Mouse (Mus musculus) limb, embryonic 11.5 days (tissue): ENCODE data around the gene Acnat2. TPM values are rescaled to one million over a fixed set of nuclear protein-coding genes. Genes with fewer than 3 reads are reported as not detected.
A peak's percentile ranks its signal among the peaks of the same experiment; 100 is the strongest.
"Not testable (repeated sequence)": the region's sequence is repeated elsewhere in the genome, so short reads cannot be mapped to it uniquely, and the experiment has no call there.

Experiments used
- ATAC-seq: fragments of 200-750 bp; cut with Nextera tagmentation; 2 replicates; pipeline ENCODE4 v1.8.0; 2017; ENCODE audit warnings: low read depth; ENCODE audit not compliant: insufficient number of reproducible peaks, low FRiP score, low TSS enrichment
- DNase-seq: peaks from one replicate; pipeline ENCODE4 v3.0.0-alpha.2; 2015; ENCODE audit warnings: low spot score
- H3K27ac ChIP-seq: fragments of 300-500 bp; sonication (generic); replicated peaks from 2 replicates; pipeline ENCODE4 v1.5.1; 2014; ENCODE audit warnings: low read depth, mild to moderate bottlenecking, low read length
- H3K27me3 ChIP-seq: fragments of 300-500 bp; sonication (generic); 2 replicates; pipeline ENCODE4 v1.6.1; 2014; ENCODE audit warnings: mild to moderate bottlenecking, low read length, mixed read lengths; ENCODE audit not compliant: control insufficient read depth, insufficient read depth
- H3K36me3 ChIP-seq: fragments of 300-500 bp; sonication (generic); 2 replicates; pipeline ENCODE4 v1.6.1; 2014; ENCODE audit warnings: mild to moderate bottlenecking, low read length, moderate library complexity, mixed read lengths; ENCODE audit not compliant: control insufficient read depth, insufficient read depth
- H3K4me1 ChIP-seq: fragments of 300-500 bp; sonication (generic); 2 replicates; pipeline ENCODE4 v1.6.1; 2014; ENCODE audit warnings: low read length, mixed read lengths; ENCODE audit not compliant: control insufficient read depth, insufficient read depth
- H3K4me2 ChIP-seq: fragments of 300-500 bp; sonication (generic); 2 replicates; pipeline ENCODE4 v1.6.1; 2014; ENCODE audit warnings: low read depth, mild to moderate bottlenecking, moderate library complexity; ENCODE audit not compliant: severe bottlenecking
- H3K4me3 ChIP-seq: fragments of 300-500 bp; sonication (generic); 2 replicates; pipeline ENCODE4 v1.5.1; 2014; ENCODE audit warnings: low read depth, low read length
- H3K9ac ChIP-seq: fragments of 300-500 bp; sonication (generic); 2 replicates; pipeline ENCODE4 v1.6.1; 2014; ENCODE audit warnings: mild to moderate bottlenecking, low read length
- H3K9me3 ChIP-seq: fragments of 300-500 bp; sonication (generic); 2 replicates; pipeline ENCODE4 v1.6.1; 2016; ENCODE audit warnings: low read length; ENCODE audit not compliant: control insufficient read depth
- WGBS: fragments of 180-500 bp; shearing (Covaris S2); extraction: QIAGEN DNeasy Blood & Tissue Kit; methylation state at CpG from one replicate; pipeline ENCODE4 v1.1.7; 2014; 5-methylcytosine and 5-hydroxymethylcytosine counted together
- polyA plus RNA-seq: library from polyadenylated mRNA; unstranded; fragments of >200 nt; fragmentation: Nextera tagmentation; extraction: Ambion mirVana; gene quantifications from 2 replicates; pipeline ENCODE4 v1.2.1, GENCODE M21; 2014

Acnat2 gene
- not detected in 2 replicates for polyA plus RNA-seq

DNA sequence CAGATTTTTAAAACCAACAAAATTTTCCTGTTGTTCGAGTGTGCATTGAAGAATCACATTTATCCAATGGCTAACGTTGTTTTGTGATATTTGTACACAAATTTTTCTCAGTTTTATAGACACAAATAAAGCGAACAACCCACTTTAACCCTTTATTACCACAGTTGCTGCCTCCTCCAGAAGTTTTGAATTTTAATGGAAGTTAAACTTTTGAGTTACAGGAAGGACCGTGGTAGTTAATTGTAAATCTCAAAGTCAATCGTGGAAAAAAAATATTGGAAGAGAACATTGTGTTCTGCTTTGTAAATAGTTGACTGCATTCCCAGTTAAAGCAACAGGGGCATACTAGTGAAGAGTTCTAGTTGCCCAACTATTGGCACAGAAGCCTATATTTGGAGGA, at the start of gene Acnat2:
Gene Acnat2 (minus strand): TSS at position 195 of the 400 bp plus-strand sequence.
- not testable (repeated sequence) for H3K9me3 ChIP-seq, H3K27ac ChIP-seq, H3K36me3 ChIP-seq, H3K9ac ChIP-seq, DNase-seq, H3K4me3 ChIP-seq, ATAC-seq, H3K4me2 ChIP-seq, H3K27me3 ChIP-seq, H3K4me1 ChIP-seq
- WGBS: 88% methylated on average over 5 of the region's 5 CpGs

DNA sequence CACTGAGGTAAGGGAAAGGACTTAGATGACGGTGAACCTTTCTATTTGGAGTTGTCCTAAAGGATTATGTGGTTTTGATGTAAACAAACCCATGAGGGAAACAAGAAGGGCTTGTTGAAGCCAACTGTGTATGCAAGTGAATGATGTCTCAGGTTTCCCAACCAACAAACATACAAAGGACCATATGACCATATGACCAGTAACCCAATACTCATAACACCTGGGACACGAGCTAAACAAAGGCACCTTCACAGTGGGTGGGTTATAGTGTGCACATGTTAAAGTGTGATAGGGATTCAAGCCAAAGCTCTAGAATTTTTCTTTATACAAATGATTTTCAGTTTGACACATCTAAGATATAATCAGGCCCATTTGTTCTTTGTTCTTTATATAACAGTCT, 48.2 kb upstream of the Acnat2 start:
- DNase-seq (no peak), ATAC-seq (peak; percentile 65; the same call in 1 of the 2 replicates)
- 61% methylated on average over 2 of the region's 2 CpGs for WGBS
- Histone ChIP-seq H3K9ac (no peak overlapping the region), H3K36me3 (no peaks in the 10 kb centered on the region), H3K9me3 (no peaks in the 10 kb centered on the region), H3K27ac (no peak overlapping the region), H3K27me3 (no peaks in the 10 kb centered on the region), H3K4me1 (no peaks in the 10 kb centered on the region), H3K4me3 (no peak overlapping the region), H3K4me2 (no peak overlapping the region)

DNA sequence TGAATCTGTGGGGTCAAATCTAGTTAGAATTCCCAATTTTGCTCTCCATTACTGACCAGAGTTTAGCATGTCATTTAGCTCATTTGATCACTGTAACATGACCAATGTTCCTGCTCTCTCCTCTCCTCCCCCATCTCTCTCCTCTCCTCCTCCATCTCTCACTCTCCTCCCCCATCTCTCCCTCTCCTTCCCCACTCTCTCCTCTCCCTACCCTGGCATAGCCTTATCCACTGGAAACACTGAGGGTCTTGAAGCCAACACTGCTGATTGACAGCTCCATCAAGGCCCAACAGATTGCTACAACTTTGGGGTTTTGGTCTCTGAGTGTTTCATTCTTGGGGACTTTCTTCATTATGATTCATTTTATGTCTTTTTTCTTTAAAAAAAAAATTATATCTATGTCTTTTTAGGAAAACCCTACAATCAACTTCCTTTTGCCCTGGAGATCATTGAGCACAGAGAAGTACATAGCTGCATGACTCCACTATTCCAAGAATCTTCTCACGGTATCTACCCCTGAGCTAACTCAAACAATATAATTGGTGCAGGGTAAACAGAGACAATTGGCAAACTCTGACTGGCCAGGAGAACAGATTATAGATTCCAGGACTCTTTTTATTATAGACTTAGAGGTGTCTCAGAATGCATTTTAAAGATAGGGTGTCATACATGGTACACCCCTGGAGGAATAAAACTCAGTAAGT, 44.0 kb upstream of the Acnat2 start:
- Histone ChIP-seq H3K27me3 (no peaks in the 10 kb centered on the region), H3K4me3 (no peak overlapping the region), H3K36me3 (no peaks in the 10 kb centered on the region), H3K27ac (no peak overlapping the region), H3K4me1 (no peaks in the 10 kb centered on the region), H3K9ac (no peak overlapping the region), H3K9me3 (no peaks in the 10 kb centered on the region), H3K4me2 (no peak overlapping the region)
- no peak for ATAC-seq
- WGBS: 89% methylated on average over 1 of the region's 1 CpGs
- no peak for DNase-seq

DNA sequence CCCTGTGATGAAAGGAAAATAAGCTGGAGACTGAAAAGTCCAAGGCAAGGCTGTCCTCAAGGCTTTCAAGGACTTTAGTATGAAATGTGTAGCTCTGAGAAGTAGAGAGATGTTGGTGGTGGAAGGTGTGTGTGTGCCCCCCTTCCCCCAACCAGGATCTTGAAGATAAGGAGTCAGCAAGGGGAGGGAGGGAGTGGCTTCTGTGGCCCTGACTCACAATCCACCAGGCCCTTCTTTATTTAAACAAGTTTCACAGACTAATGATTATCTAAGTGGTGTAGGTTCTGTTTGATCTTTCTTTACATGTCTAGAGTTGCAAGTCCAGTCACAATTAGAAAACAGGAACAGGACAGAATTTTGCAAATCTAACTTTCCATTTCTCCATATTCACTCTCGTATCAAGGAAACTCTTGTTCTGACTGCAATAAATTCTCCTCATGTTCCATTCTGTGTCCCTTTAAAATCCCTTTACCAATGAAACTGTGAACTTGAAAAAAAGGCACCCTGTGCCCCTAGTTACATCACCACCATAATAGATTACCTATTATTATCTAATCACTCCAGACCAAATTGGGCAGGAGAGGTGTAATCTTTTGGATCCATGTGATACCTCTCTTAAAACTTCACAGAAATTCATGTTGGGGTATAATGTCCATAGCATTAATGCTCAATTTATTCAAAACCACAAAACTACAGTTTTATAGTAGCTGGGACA, 43.3 kb upstream of the Acnat2 start:
- H3K4me1 ChIP-seq, H3K4me3 ChIP-seq, H3K36me3 ChIP-seq, H3K4me2 ChIP-seq, H3K9me3 ChIP-seq, H3K27ac ChIP-seq, DNase-seq, H3K9ac ChIP-seq, H3K27me3 ChIP-seq, ATAC-seq: not testable (repeated sequence)
- no CpG with 5 or more reads among the region's 1 CpGs for WGBS

DNA sequence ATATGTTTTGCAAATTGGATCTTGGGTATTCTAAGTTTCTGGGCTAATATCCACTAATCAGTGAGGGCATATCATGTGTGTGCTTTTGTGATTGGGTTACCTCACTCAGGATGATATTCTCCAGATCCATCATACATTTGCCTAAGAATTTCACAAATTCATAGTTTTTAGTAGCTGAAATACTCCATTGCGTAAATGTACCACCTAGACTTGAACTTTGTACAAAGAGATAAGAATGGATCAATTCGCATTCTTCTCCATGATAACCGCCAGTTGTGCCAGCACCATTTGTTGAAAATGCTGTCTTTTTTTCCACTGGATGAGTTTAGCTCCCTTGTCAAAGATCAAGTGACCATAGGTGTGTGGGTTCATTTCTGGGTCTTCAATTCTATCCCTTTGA, 29.0 kb upstream of the Acnat2 start:
- H3K4me2 ChIP-seq, H3K9me3 ChIP-seq, H3K4me3 ChIP-seq, ATAC-seq, H3K27me3 ChIP-seq, H3K9ac ChIP-seq, H3K4me1 ChIP-seq, DNase-seq, H3K27ac ChIP-seq, H3K36me3 ChIP-seq: not testable (repeated sequence)
- WGBS: 92% methylated on average over 3 of the region's 3 CpGs

DNA sequence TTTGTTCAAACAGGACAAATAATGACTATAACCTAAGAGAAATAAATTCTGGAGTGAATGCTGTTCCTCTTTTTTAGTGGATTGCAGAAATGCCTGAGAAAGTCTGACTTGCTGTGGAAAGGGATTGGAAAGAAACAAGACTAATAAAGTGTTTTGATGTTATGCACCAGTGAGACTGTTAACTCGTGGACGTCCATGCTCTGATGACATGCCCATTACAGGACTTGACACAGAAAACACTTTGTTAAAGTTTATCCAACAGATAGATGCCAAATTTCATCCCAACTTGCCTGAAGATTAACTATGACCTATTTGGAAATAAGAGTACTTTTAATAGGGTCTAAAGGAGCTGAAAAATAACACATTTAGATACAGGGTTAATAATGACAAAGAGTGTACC, 2.2 kb upstream of the Acnat2 start:
- H3K27ac ChIP-seq, ATAC-seq, H3K36me3 ChIP-seq, H3K27me3 ChIP-seq, H3K9me3 ChIP-seq, DNase-seq, H3K9ac ChIP-seq, H3K4me3 ChIP-seq, H3K4me2 ChIP-seq, H3K4me1 ChIP-seq: not testable (repeated sequence)
- 79% methylated on average over 2 of the region's 2 CpGs for WGBS

DNA sequence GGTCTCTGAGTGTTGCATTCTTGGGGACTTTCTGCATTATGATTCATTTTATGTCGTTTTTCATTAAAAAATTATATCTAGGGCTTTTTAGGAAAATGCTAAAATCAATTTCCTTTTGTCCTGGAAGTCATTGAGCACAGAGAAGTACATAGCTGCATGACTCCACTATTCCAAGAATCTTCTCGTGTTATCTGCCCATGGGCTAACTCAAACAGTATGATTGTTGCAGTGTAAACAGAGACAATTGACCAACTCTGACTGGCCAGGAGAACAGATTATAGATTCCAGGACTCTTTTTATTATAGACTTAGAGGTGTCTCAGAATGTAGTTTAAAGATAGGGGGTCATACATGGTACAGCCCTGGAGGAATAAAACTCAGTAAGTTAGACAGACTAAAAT, 21.1 kb downstream of the Acnat2 start:
- Histone ChIP-seq H3K4me1 (no peaks in the 10 kb centered on the region), H3K9me3 (no peaks in the 10 kb centered on the region), H3K27ac (no peak overlapping the region), H3K4me3 (no peak overlapping the region), H3K27me3 (no peaks in the 10 kb centered on the region), H3K4me2 (no peak overlapping the region), H3K36me3 (no peaks in the 10 kb centered on the region), H3K9ac (no peak overlapping the region)
- ATAC-seq: no peak
- WGBS: 54% methylated on average over 2 of the region's 2 CpGs
- no peak for DNase-seq

DNA sequence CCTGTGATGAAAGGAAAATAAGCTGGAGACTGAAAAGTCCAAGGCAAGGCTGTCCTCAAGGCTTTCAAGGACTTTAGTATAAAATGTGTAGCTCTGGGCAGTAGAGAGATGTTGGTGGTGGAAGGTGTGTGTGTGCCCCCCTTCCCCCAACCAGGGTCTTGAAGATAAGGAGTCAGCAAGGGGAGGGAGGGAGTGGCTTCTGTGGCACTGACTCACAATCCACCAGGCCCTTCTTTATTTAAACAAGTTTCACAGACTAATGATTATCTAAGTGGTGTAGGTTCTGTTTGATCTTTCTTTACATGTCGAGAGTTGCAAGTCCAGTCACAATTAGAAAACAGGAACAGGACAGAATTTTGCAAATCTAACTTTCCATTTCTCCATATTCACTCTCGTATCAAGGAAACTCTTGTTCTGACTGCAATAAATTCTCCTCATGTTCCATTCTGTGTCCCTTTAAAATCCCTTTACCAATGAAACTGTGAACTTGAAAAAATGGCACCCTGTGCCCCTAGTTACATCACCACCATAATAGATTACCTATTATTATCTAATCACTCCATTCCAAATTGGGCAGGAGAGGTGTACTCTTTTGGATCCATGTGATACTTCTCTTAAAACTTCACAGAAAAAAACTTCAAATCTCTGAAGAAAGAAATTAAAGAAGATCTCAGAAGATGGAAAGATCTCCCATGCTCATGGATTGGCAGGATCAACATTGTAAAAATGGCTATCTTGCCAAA, 24.2 kb downstream of the Acnat2 start:
- H3K4me3 ChIP-seq, ATAC-seq, H3K27me3 ChIP-seq, H3K4me2 ChIP-seq, H3K36me3 ChIP-seq, H3K9me3 ChIP-seq, H3K9ac ChIP-seq, DNase-seq, H3K27ac ChIP-seq, H3K4me1 ChIP-seq: not testable (repeated sequence)
- WGBS: 71% methylated on average over 1 of the region's 2 CpGs
